Mouse (Mus musculus): ENCODE measurements at regions not wholly inside any gene's neighbourhood (a gene's known extent, or its start where the extent isn't known, plus 50 kb on each side); places are given as distances from the start of the nearest gene placed in this dataset.

- ATAC-seq (replicated peaks; ENCODE audit: low FRiP score) (no peak), DNase-seq (ENCODE audit: low spot score) (no peak)
- Histone ChIP-seq H3K4me3 (ENCODE audit: low read depth, low read length) (no peak overlapping the region), H3K4me2 (no peak overlapping the region), H3K9ac (ENCODE audit: low read depth, low read length) (no peak overlapping the region), H3K27me3 (replicated peaks; ENCODE audit: control insufficient read depth, insufficient read depth, low read length) (no peaks in the 10 kb centered on the region), H3K36me3 (ENCODE audit: control insufficient read depth, insufficient read depth, low read length) (no peaks in the 10 kb centered on the region), H3K27ac (ENCODE audit: low read depth, low read length) (no peak overlapping the region), H3K9me3 (ENCODE audit: control insufficient read depth, low read length) (no peaks in the 10 kb centered on the region), H3K4me1 (replicated peaks; ENCODE audit: control insufficient read depth, insufficient read depth, low read length) (no peaks in the 10 kb centered on the region)
- WGBS, result 83% methylated on average over 11 of the region's 11 CpGs
These were observed 143.6 kb upstream of the Tsc22d1 start for GRCm38 (mm10) chr14:76271190-76271589.

GRCm38 (mm10) chr14:76272840-76273239 lies 141.9 kb upstream of the Tsc22d1 start:
- H3K9me3 ChIP-seq (ENCODE audit: control insufficient read depth, low read length), result no peaks in the 10 kb centered on the region
- H3K4me1 ChIP-seq (replicated peaks; ENCODE audit: control insufficient read depth, insufficient read depth, low read length), result peaks cover 5% of the 10 kb centered on the region; the same call in 1 of the 2 replicates
- WGBS, result 74% methylated on average over 4 of the region's 4 CpGs
- no peak overlapping the region for H3K27ac ChIP-seq (ENCODE audit: low read depth, low read length)
- H3K36me3 ChIP-seq (ENCODE audit: control insufficient read depth, insufficient read depth, low read length), result no peaks in the 10 kb centered on the region
- no peak overlapping the region for H3K4me3 ChIP-seq (ENCODE audit: low read depth, low read length)
- ATAC-seq (replicated peaks; ENCODE audit: low FRiP score) (no peak), DNase-seq (ENCODE audit: low spot score) (no peak)
- H3K27me3 ChIP-seq (replicated peaks; ENCODE audit: control insufficient read depth, insufficient read depth, low read length), result no peaks in the 10 kb centered on the region
- H3K4me2 ChIP-seq, result no peak overlapping the region
- H3K9ac ChIP-seq (ENCODE audit: low read depth, low read length), result no peak overlapping the region

GRCm38 (mm10) chr14:76276655-76277054 lies 138.1 kb upstream of the Tsc22d1 start:
- Histone ChIP-seq H3K9me3 (ENCODE audit: control insufficient read depth, low read length) (no peaks in the 10 kb centered on the region), H3K4me1 (replicated peaks; ENCODE audit: control insufficient read depth, insufficient read depth, low read length) (peaks cover 5% of the 10 kb centered on the region), H3K4me2 (no peak overlapping the region), H3K36me3 (ENCODE audit: control insufficient read depth, insufficient read depth, low read length) (no peaks in the 10 kb centered on the region), H3K27me3 (replicated peaks; ENCODE audit: control insufficient read depth, insufficient read depth, low read length) (no peaks in the 10 kb centered on the region), H3K27ac (ENCODE audit: low read depth, low read length) (no peak overlapping the region), H3K9ac (ENCODE audit: low read depth, low read length) (no peak overlapping the region), H3K4me3 (ENCODE audit: low read depth, low read length) (no peak overlapping the region)
- ATAC-seq (replicated peaks; ENCODE audit: low FRiP score), result no peak
- WGBS, result 30% methylated on average over 9 of the region's 9 CpGs
- no peak for DNase-seq (ENCODE audit: low spot score)

- Histone ChIP-seq H3K27ac (ENCODE audit: low read depth, low read length) (no peak overlapping the region), H3K4me3 (ENCODE audit: low read depth, low read length) (no peak overlapping the region), H3K4me1 (replicated peaks; ENCODE audit: control insufficient read depth, insufficient read depth, low read length) (peaks cover 5% of the 10 kb centered on the region), H3K9ac (ENCODE audit: low read depth, low read length) (no peak overlapping the region), H3K4me2 (no peak overlapping the region), H3K9me3 (ENCODE audit: control insufficient read depth, low read length) (no peaks in the 10 kb centered on the region), H3K27me3 (replicated peaks; ENCODE audit: control insufficient read depth, insufficient read depth, low read length) (no peaks in the 10 kb centered on the region), H3K36me3 (ENCODE audit: control insufficient read depth, insufficient read depth, low read length) (no peaks in the 10 kb centered on the region)
- ATAC-seq (replicated peaks; ENCODE audit: low FRiP score), result no peak
- no peak for DNase-seq (ENCODE audit: low spot score)
- WGBS, result 74% methylated on average over 17 of the region's 17 CpGs
These were observed 135.9 kb upstream of the Tsc22d1 start for GRCm38 (mm10) chr14:76278751-76279450.

GRCm38 (mm10) chr14:76279561-76279960 lies 135.2 kb upstream of the Tsc22d1 start:
- DNase-seq (ENCODE audit: low spot score), result no peak
- no peak overlapping the region for H3K4me3 ChIP-seq (ENCODE audit: low read depth, low read length)
- H3K36me3 ChIP-seq (ENCODE audit: control insufficient read depth, insufficient read depth, low read length), result no peaks in the 10 kb centered on the region
- 71% methylated on average over 19 of the region's 19 CpGs for WGBS
- no peaks in the 10 kb centered on the region for H3K27me3 ChIP-seq (replicated peaks; ENCODE audit: control insufficient read depth, insufficient read depth, low read length)
- H3K27ac ChIP-seq (ENCODE audit: low read depth, low read length), result no peak overlapping the region
- no peaks in the 10 kb centered on the region for H3K9me3 ChIP-seq (ENCODE audit: control insufficient read depth, low read length)
- no peak overlapping the region for H3K4me2 ChIP-seq
- ATAC-seq (replicated peaks; ENCODE audit: low FRiP score), result no peak
- H3K9ac ChIP-seq (ENCODE audit: low read depth, low read length), result no peak overlapping the region
- H3K4me1 ChIP-seq (replicated peaks; ENCODE audit: control insufficient read depth, insufficient read depth, low read length), result peaks cover 5% of the 10 kb centered on the region

- Histone ChIP-seq H3K4me1 (replicated peaks; ENCODE audit: control insufficient read depth, insufficient read depth, low read length) (peaks cover under 1% of the 10 kb centered on the region; the same call in 1 of the 2 replicates), H3K9ac (ENCODE audit: low read depth, low read length) (no peak overlapping the region), H3K27me3 (replicated peaks; ENCODE audit: control insufficient read depth, insufficient read depth, low read length) (no peaks in the 10 kb centered on the region), H3K4me3 (ENCODE audit: low read depth, low read length) (no peak overlapping the region), H3K27ac (ENCODE audit: low read depth, low read length) (no peak overlapping the region), H3K9me3 (ENCODE audit: control insufficient read depth, low read length) (no peaks in the 10 kb centered on the region), H3K4me2 (no peak overlapping the region), H3K36me3 (ENCODE audit: control insufficient read depth, insufficient read depth, low read length) (no peaks in the 10 kb centered on the region)
- 52% methylated on average over 5 of the region's 5 CpGs for WGBS
- ATAC-seq (replicated peaks; ENCODE audit: low FRiP score) (no peak), DNase-seq (ENCODE audit: low spot score) (no peak)
These were observed 132.9 kb upstream of the Tsc22d1 start for GRCm38 (mm10) chr14:76281867-76282266.

- Histone ChIP-seq H3K4me3 (ENCODE audit: low read depth, low read length) (no peak overlapping the region), H3K27ac (ENCODE audit: low read depth, low read length) (no peak overlapping the region), H3K9me3 (ENCODE audit: control insufficient read depth, low read length) (no peaks in the 10 kb centered on the region), H3K27me3 (replicated peaks; ENCODE audit: control insufficient read depth, insufficient read depth, low read length) (no peaks in the 10 kb centered on the region), H3K9ac (ENCODE audit: low read depth, low read length) (no peak overlapping the region), H3K36me3 (ENCODE audit: control insufficient read depth, insufficient read depth, low read length) (no peaks in the 10 kb centered on the region), H3K4me2 (no peak overlapping the region), H3K4me1 (replicated peaks; ENCODE audit: control insufficient read depth, insufficient read depth, low read length) (no peaks in the 10 kb centered on the region)
- no peak for ATAC-seq (replicated peaks; ENCODE audit: low FRiP score)
- DNase-seq (ENCODE audit: low spot score), result no peak
- 81% methylated on average over 8 of the region's 8 CpGs for WGBS
These were observed 127.0 kb upstream of the Tsc22d1 start for GRCm38 (mm10) chr14:76287768-76288167.

- ATAC-seq (replicated peaks; ENCODE audit: low FRiP score) (no peak), DNase-seq (ENCODE audit: low spot score) (no peak)
- Histone ChIP-seq H3K4me3 (ENCODE audit: low read depth, low read length) (no peak overlapping the region), H3K4me2 (no peak overlapping the region), H3K4me1 (replicated peaks; ENCODE audit: control insufficient read depth, insufficient read depth, low read length) (no peaks in the 10 kb centered on the region), H3K9me3 (ENCODE audit: control insufficient read depth, low read length) (no peaks in the 10 kb centered on the region), H3K36me3 (ENCODE audit: control insufficient read depth, insufficient read depth, low read length) (no peaks in the 10 kb centered on the region), H3K27me3 (replicated peaks; ENCODE audit: control insufficient read depth, insufficient read depth, low read length) (no peaks in the 10 kb centered on the region), H3K27ac (ENCODE audit: low read depth, low read length) (no peak overlapping the region), H3K9ac (ENCODE audit: low read depth, low read length) (no peak overlapping the region)
- WGBS, result 84% methylated on average over 9 of the region's 9 CpGs
These were observed 124.3 kb upstream of the Tsc22d1 start for GRCm38 (mm10) chr14:76290401-76291018.

GRCm38 (mm10) chr14:76292211-76292610 lies 122.5 kb upstream of the Tsc22d1 start:
- no peak overlapping the region for H3K27ac ChIP-seq (ENCODE audit: low read depth, low read length)

More at GRCm38 (mm10) chr14:76292211-76292610, 122.5 kb upstream of the Tsc22d1 start:
- H3K36me3 ChIP-seq (ENCODE audit: control insufficient read depth, insufficient read depth, low read length), result no peaks in the 10 kb centered on the region
- ATAC-seq (replicated peaks; ENCODE audit: low FRiP score) (no peak), DNase-seq (ENCODE audit: low spot score) (no peak)
- no peak overlapping the region for H3K4me2 ChIP-seq
- WGBS, result 42% methylated on average over 4 of the region's 4 CpGs
- H3K27me3 ChIP-seq (replicated peaks; ENCODE audit: control insufficient read depth, insufficient read depth, low read length), result no peaks in the 10 kb centered on the region
- no peaks in the 10 kb centered on the region for H3K4me1 ChIP-seq (replicated peaks; ENCODE audit: control insufficient read depth, insufficient read depth, low read length)
- no peak overlapping the region for H3K9ac ChIP-seq (ENCODE audit: low read depth, low read length)
- no peak overlapping the region for H3K4me3 ChIP-seq (ENCODE audit: low read depth, low read length)
- no peaks in the 10 kb centered on the region for H3K9me3 ChIP-seq (ENCODE audit: control insufficient read depth, low read length)

Measured in liver, embryonic 11.5 days (tissue).